Mouse (Mus musculus) kidney, embryonic 16.5 days (tissue): ENCODE measurements at regions not wholly inside any gene's neighbourhood (a gene's known extent, or its start where the extent isn't known, plus 50 kb on each side); places are given as distances from the start of the nearest gene placed in this dataset.

ENCODE experiments used
- ATAC-seq: fragments of 200-750 bp; cut with Nextera tagmentation; 2 replicates; pipeline ENCODE4 v1.8.0; 2017; ENCODE audit warnings: moderate TSS enrichment; ENCODE audit not compliant: low FRiP score, low TSS enrichment
- H3K27ac ChIP-seq: fragments of 300-500 bp; sonication (generic); 2 replicates; pipeline ENCODE4 v1.5.1; 2014; ENCODE audit warnings: low read length
- H3K27me3 ChIP-seq: fragments of 300-500 bp; sonication (generic); 2 replicates; pipeline ENCODE4 v1.6.1; 2014; ENCODE audit warnings: low read length, control low read depth, mixed read lengths; ENCODE audit not compliant: insufficient read depth
- H3K36me3 ChIP-seq: fragments of 300-500 bp; sonication (generic); 2 replicates; pipeline ENCODE4 v1.6.1; 2014; ENCODE audit warnings: low read length, control low read depth, mixed read lengths; ENCODE audit not compliant: insufficient read depth
- H3K4me1 ChIP-seq: fragments of 300-500 bp; sonication (generic); 2 replicates; pipeline ENCODE4 v1.6.1; 2014; ENCODE audit warnings: low read length, control low read depth, mixed read lengths; ENCODE audit not compliant: insufficient read depth
- H3K4me2 ChIP-seq: fragments of 300-500 bp; sonication (generic); replicated peaks from 2 replicates; pipeline ENCODE4 v1.6.1; 2014; ENCODE audit warnings: low read depth, low read length
- H3K4me3 ChIP-seq: fragments of 300-500 bp; sonication (generic); 2 replicates; pipeline ENCODE4 v1.5.1; 2014; ENCODE audit warnings: mild to moderate bottlenecking, low read length
- H3K9ac ChIP-seq: fragments of 300-500 bp; sonication (generic); replicated peaks from 2 replicates; pipeline ENCODE4 v1.6.1; 2014; ENCODE audit warnings: low read length
- H3K9me3 ChIP-seq: fragments of 300-500 bp; sonication (generic); 2 replicates; pipeline ENCODE4 v1.6.1; 2016; ENCODE audit warnings: low read length, control low read depth
- WGBS: fragments of 180-500 bp; shearing (Covaris S2); extraction: QIAGEN DNeasy Blood & Tissue Kit; methylation state at CpG from one replicate; pipeline ENCODE4 v1.1.7; 2014; 5-methylcytosine and 5-hydroxymethylcytosine counted together

DNA sequence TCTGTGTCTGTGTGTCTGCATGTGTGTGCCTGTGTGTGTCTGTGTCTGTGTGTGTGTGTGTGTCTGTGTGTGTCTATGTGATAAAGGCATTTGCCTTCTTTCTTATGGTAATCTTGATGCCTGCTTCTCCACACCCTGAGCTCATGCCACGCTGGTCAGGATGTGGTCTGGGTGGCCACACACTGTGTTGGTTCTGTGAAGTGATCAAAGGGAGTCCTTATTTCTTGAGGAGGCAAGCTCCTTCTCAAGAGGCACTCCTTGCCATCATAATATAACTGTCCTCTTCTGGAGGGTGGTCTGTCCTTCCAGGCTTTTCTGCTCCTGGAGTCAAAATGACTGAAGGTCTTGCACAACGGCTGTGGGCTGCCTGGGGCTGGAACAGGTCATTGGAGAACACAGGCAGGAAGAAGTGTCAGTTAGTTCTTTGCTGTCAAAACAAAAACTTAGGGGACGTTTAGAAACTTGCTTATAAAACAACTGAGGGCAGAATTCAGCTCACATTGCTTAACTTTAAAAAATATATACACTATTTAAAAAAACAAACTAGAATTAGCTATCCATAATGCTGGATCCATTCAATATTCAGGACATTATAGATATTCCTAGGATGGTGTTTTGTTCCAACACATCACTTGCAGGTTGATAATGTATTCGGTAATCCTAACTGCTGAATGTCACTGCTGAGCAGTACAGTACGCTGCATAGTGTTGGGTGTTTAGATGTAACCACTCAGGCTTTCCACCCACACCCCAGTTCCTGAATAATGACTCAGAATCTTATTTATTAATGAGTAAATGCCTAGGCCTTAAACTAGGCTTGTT lies 50.3 kb upstream of the Lta4h start:
- WGBS, result 51% methylated on average over 5 of the region's 5 CpGs
- Histone ChIP-seq H3K27ac (no peak overlapping the region), H3K4me1 (no peaks in the 10 kb centered on the region), H3K4me3 (no peak overlapping the region), H3K9ac (no peak overlapping the region), H3K36me3 (no peaks in the 10 kb centered on the region), H3K9me3 (no peaks in the 10 kb centered on the region), H3K27me3 (no peaks in the 10 kb centered on the region), H3K4me2 (no peak overlapping the region)
- ATAC-seq, result no peak
